Mouse (Mus musculus): ENCODE results near the gene Maml1. TPM values are rescaled to one million over a fixed set of nuclear protein-coding genes. Genes with fewer than 3 reads are reported as not detected.

Gene Maml1
- polyA plus RNA-seq, 1 experiment: 14.1 TPM

GRCm38 (mm10) chr11:50243926-50244325, 48.2 kb downstream of the Maml1 start:
- no peak overlapping the region for H3K4me3 ChIP-seq (ENCODE audit: low read depth, low read length)
- H3K36me3 ChIP-seq (ENCODE audit: control insufficient read depth, insufficient read depth, low read length, poor library complexity, severe bottlenecking): 0 out of 2 replicates have a peak, but pooled peaks cover 2% of the 10 kb centered on the region
- no peaks in the 10 kb centered on the region for H3K4me1 ChIP-seq (ENCODE audit: control insufficient read depth, insufficient read depth, low read length)
- H3K27me3 ChIP-seq (ENCODE audit: control insufficient read depth, insufficient read depth, low read length, poor library complexity, severe bottlenecking): no peaks in the 10 kb centered on the region
- H3K9ac ChIP-seq (ENCODE audit: low read depth, poor library complexity, severe bottlenecking): no peak overlapping the region
- H3K9me3 ChIP-seq (replicated peaks; ENCODE audit: control insufficient read depth, insufficient read depth, low read length, poor library complexity, severe bottlenecking): no peaks in the 10 kb centered on the region
- H3K27ac ChIP-seq (ENCODE audit: insufficient read depth, low read length): no peak overlapping the region
- TF ChIP-seq EP300 (IDR thresholded peaks at IDR 0.05; ENCODE audit: insufficient read depth, low read depth, low read length) (no peak), POLR2A (IDR thresholded peaks at IDR 0.05; ENCODE audit: insufficient read depth, low read length) (no peak), CTCF (IDR thresholded peaks at IDR 0.05; ENCODE audit: low read depth, low read length) (no peak)

GRCm38 (mm10) chr11:50240235-50240911, 51.7 kb downstream of the Maml1 start:
- TF ChIP-seq POLR2A (IDR thresholded peaks at IDR 0.05; ENCODE audit: insufficient read depth, low read length) (no peak), EP300 (IDR thresholded peaks at IDR 0.05; ENCODE audit: insufficient read depth, low read depth, low read length) (no peak), CTCF (IDR thresholded peaks at IDR 0.05; ENCODE audit: low read depth, low read length) (no peak)
- no peak overlapping the region for H3K27ac ChIP-seq (ENCODE audit: insufficient read depth, low read length)
- H3K4me1 ChIP-seq (ENCODE audit: control insufficient read depth, insufficient read depth, low read length): peaks cover 4% of the 10 kb centered on the region
- no peaks in the 10 kb centered on the region for H3K27me3 ChIP-seq (ENCODE audit: control insufficient read depth, insufficient read depth, low read length, poor library complexity, severe bottlenecking)
- no peak overlapping the region for H3K9ac ChIP-seq (ENCODE audit: low read depth, poor library complexity, severe bottlenecking)
- H3K9me3 ChIP-seq (replicated peaks; ENCODE audit: control insufficient read depth, insufficient read depth, low read length, poor library complexity, severe bottlenecking): no peaks in the 10 kb centered on the region
- no peak overlapping the region for H3K4me3 ChIP-seq (ENCODE audit: low read depth, low read length)
- H3K36me3 ChIP-seq (ENCODE audit: control insufficient read depth, insufficient read depth, low read length, poor library complexity, severe bottlenecking): 0 out of 2 replicates have a peak, but pooled peaks cover 2% of the 10 kb centered on the region

GRCm38 (mm10) chr11:50238821-50239791, 53.0 kb downstream of the Maml1 start:
- Histone ChIP-seq H3K27me3 (ENCODE audit: control insufficient read depth, insufficient read depth, low read length, poor library complexity, severe bottlenecking) (no peaks in the 10 kb centered on the region), H3K4me3 (ENCODE audit: low read depth, low read length) (no peak overlapping the region), H3K4me1 (ENCODE audit: control insufficient read depth, insufficient read depth, low read length) (peaks cover 4% of the 10 kb centered on the region), H3K36me3 (ENCODE audit: control insufficient read depth, insufficient read depth, low read length, poor library complexity, severe bottlenecking) (0 out of 2 replicates have a peak, but pooled peaks cover 2% of the 10 kb centered on the region), H3K27ac (ENCODE audit: insufficient read depth, low read length) (no peak overlapping the region), H3K9me3 (replicated peaks; ENCODE audit: control insufficient read depth, insufficient read depth, low read length, poor library complexity, severe bottlenecking) (no peaks in the 10 kb centered on the region), H3K9ac (ENCODE audit: low read depth, poor library complexity, severe bottlenecking) (no peak overlapping the region)
- TF ChIP-seq CTCF (IDR thresholded peaks at IDR 0.05; ENCODE audit: low read depth, low read length) (no peak), POLR2A (IDR thresholded peaks at IDR 0.05; ENCODE audit: insufficient read depth, low read length) (no peak), EP300 (IDR thresholded peaks at IDR 0.05; ENCODE audit: insufficient read depth, low read depth, low read length) (no peak)

- no peaks in the 10 kb centered on the region for H3K27me3 ChIP-seq (ENCODE audit: control insufficient read depth, insufficient read depth, low read length, poor library complexity, severe bottlenecking)
- peak within 1 kb of the TSS; percentile 81 for H3K4me3 ChIP-seq (ENCODE audit: low read depth, low read length)
- TF ChIP-seq CTCF (IDR thresholded peaks at IDR 0.05; ENCODE audit: low read depth, low read length): no peak
- no peak within 1 kb of the TSS for H3K27ac ChIP-seq (ENCODE audit: insufficient read depth, low read length)
- H3K4me1 ChIP-seq (ENCODE audit: control insufficient read depth, insufficient read depth, low read length): peaks cover 4% of the 10 kb centered on the region
- H3K9me3 ChIP-seq (replicated peaks; ENCODE audit: control insufficient read depth, insufficient read depth, low read length, poor library complexity, severe bottlenecking): no peaks in the 10 kb centered on the region
- H3K36me3 ChIP-seq (ENCODE audit: control insufficient read depth, insufficient read depth, low read length, poor library complexity, severe bottlenecking): no peaks in the 10 kb centered on the region
- peak within 1 kb of the TSS; percentile 83 for H3K9ac ChIP-seq (ENCODE audit: low read depth, poor library complexity, severe bottlenecking)
Observed at GRCm38 (mm10) chr11:50238324-50238723, 53.8 kb downstream of the Maml1 start, which contains the start of gene Ltc4s. TSS of gene Ltc4s (minus strand) at chr11:50238616.

- H3K27ac ChIP-seq (ENCODE audit: insufficient read depth, low read length): no peak overlapping the region
- peak overlapping the region; percentile 81 for H3K4me3 ChIP-seq (ENCODE audit: low read depth, low read length)
- H3K4me1 ChIP-seq (ENCODE audit: control insufficient read depth, insufficient read depth, low read length): peaks cover 4% of the 10 kb centered on the region
- H3K27me3 ChIP-seq (ENCODE audit: control insufficient read depth, insufficient read depth, low read length, poor library complexity, severe bottlenecking): no peaks in the 10 kb centered on the region
- H3K9me3 ChIP-seq (replicated peaks; ENCODE audit: control insufficient read depth, insufficient read depth, low read length, poor library complexity, severe bottlenecking): no peaks in the 10 kb centered on the region
- no peaks in the 10 kb centered on the region for H3K36me3 ChIP-seq (ENCODE audit: control insufficient read depth, insufficient read depth, low read length, poor library complexity, severe bottlenecking)
- peak overlapping the region; percentile 83 for H3K9ac ChIP-seq (ENCODE audit: low read depth, poor library complexity, severe bottlenecking)
- TF ChIP-seq CTCF (IDR thresholded peaks at IDR 0.05; ENCODE audit: low read depth, low read length) (no peak), POLR2A (IDR thresholded peaks at IDR 0.05; ENCODE audit: insufficient read depth, low read length) (no peak), EP300 (IDR thresholded peaks at IDR 0.05; ENCODE audit: insufficient read depth, low read depth, low read length) (no peak)
Observed at GRCm38 (mm10) chr11:50236937-50237835, 54.9 kb downstream of the Maml1 start.

Measured in ES-Bruce4 (cell line).